In the genomic region with DNA sequence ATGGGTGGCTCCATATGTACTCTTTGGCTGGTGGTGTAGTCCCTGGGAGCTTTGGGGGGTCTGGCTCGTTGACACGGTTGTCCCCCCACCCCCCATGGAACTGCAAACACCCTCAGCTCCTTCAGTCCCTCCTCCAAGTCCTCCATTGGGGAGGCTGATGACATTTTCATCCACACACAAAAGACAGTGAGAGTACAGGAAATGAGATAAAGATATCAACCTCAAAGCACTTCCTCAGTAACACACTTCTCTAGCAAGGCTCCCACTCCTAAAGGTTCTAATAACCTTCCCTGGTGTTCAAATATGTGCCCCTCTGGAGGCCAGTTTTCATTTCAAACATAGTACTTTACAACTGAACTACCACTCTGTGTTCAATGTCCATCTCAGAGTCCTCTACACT, we compare ENCODE assay signal across 31 mouse cellular contexts.
DNase-seq lines count a peak whose midpoint lies in the region; ATAC-seq lines count a peak whose summit lies in the region.
"Had no signal": no experiment of that assay in that cellular context is flagged by ENCODE, and none has a peak within 500 bp of the region (broad histone marks: within the 10 kb centered on the region; RNA-seq: fewer than 3 reads in every experiment).

No protein-coding gene starts in this region.

- H3K36me3 ChIP-seq in forebrain, embryonic 12.5 days (replicated peaks), result no peaks in the 10 kb centered on the region
- H3K36me3 ChIP-seq: embryonic facial prominence, embryonic 10.5 days; embryonic facial prominence, embryonic 13.5 days; G1E; heart, embryonic 10.5 days; heart, embryonic 13.5 days had no signal

- no peak overlapping the region for H3K4me2 ChIP-seq in forebrain, embryonic 12.5 days
- H3K4me2 ChIP-seq: embryonic facial prominence, embryonic 13.5 days; forebrain, embryonic 13.5 days; heart, embryonic 13.5 days; hindbrain, embryonic 14.5 days had no signal

- H3K4me1 ChIP-seq in forebrain, embryonic 12.5 days, result no peaks in the 10 kb centered on the region
- H3K4me1 ChIP-seq: embryonic facial prominence, embryonic 10.5 days; embryonic facial prominence, embryonic 13.5 days; forebrain, embryonic 13.5 days; heart, embryonic 10.5 days; heart, embryonic 13.5 days had no signal

- peak; percentile 83 for ATAC-seq in CD4-positive, CD25-positive, alpha-beta regulatory T cell, adult 4 months
- peak; percentile 77 for ATAC-seq in common myeloid progenitor, adult 5-6 weeks (replicated peaks; ENCODE audit: low read depth, poor library complexity, severe bottlenecking)
- 0 out of 2 replicates have a peak, but pooled peaks have one; percentile 37 for ATAC-seq in megakaryocyte progenitor cell, adult 5-6 weeks (replicated peaks; ENCODE audit: poor library complexity)
- no peak for ATAC-seq in forebrain, embryonic 12.5 days (ENCODE audit: low FRiP score)
- ATAC-seq: forebrain, embryonic 13.5 days; forebrain, embryonic 16.5 days; hindbrain, postnatal 0 days; Patski had no signal

- DNase-seq in 416B (ENCODE audit: low read depth), result peak; percentile 55
- DNase-seq in embryo, embryonic 10 days (ENCODE audit: low spot score), result no peak
- no peak for DNase-seq in frontal cortex, postnatal 10 days (ENCODE audit: low spot score in 2 of 2)
- DNase-seq: adrenal gland, postnatal 10 days; adrenal gland, postnatal 36 days; cerebellum, adult 18-20 months; cerebellum, adult 9-10 months; cerebellum, postnatal 14 days; embryo, embryonic 11 days; gastrocnemius, adult 2 months; gastrocnemius, postnatal 14 days; heart, adult 2 months; heart, postnatal 14 days; heart, postnatal 4 days; kidney, adult 11 months had no signal

- no peak overlapping the region for H3K27ac ChIP-seq in forebrain, embryonic 12.5 days
- H3K27ac ChIP-seq: embryonic facial prominence, embryonic 10.5 days; embryonic facial prominence, embryonic 13.5 days; forebrain, embryonic 13.5 days; gastrocnemius, adult 2 months; heart, adult 2 months; heart, embryonic 10.5 days; heart, embryonic 13.5 days; hindbrain, embryonic 14.5 days; hindbrain, postnatal 0 days had no signal

- H3K27me3 ChIP-seq in forebrain, embryonic 12.5 days, result no peaks in the 10 kb centered on the region
- H3K27me3 ChIP-seq: CH12.LX; embryonic facial prominence, embryonic 13.5 days; forebrain, embryonic 13.5 days; heart, embryonic 13.5 days; Patski had no signal

- 56% methylated on average over 2 of the region's 2 CpGs for WGBS in forebrain, embryonic 12.5 days

- H3K9me3 ChIP-seq in forebrain, embryonic 12.5 days, result no peaks in the 10 kb centered on the region
- H3K9me3 ChIP-seq: embryonic facial prominence, embryonic 10.5 days; embryonic facial prominence, embryonic 13.5 days; forebrain, embryonic 13.5 days; G1E; heart, embryonic 10.5 days; heart, embryonic 13.5 days had no signal

- H3K4me3 ChIP-seq in forebrain, embryonic 12.5 days (replicated peaks), result no peak overlapping the region
- H3K4me3 ChIP-seq: embryonic facial prominence, embryonic 10.5 days; embryonic facial prominence, embryonic 13.5 days; erythroblast, embryonic 14.5 days; forebrain, embryonic 13.5 days; gastrocnemius, adult 2 months; heart, adult 2 months; heart, embryonic 10.5 days; heart, embryonic 13.5 days had no signal

- no peak overlapping the region for H3K9ac ChIP-seq in forebrain, embryonic 12.5 days
- H3K9ac ChIP-seq: embryonic facial prominence, embryonic 13.5 days; forebrain, embryonic 13.5 days; heart, embryonic 13.5 days; hindbrain, embryonic 14.5 days had no signal
